Mouse (Mus musculus) cerebellum, postnatal 36 days (tissue): ENCODE measurements around the gene Baiap2.

Experiments
- DNase-seq, 2 experiments: peaks; one replicate each; pipeline ENCODE4 v3.0.0; 2021 to 2022; ENCODE audit warnings: mixed read lengths in 2 of 2

Gene Baiap2

GRCm38 (mm10) chr11:119948305-119948704 is 5.7 kb downstream of the Baiap2 start:
- no peak for DNase-seq

GRCm38 (mm10) chr11:119948803-119949202 is 6.2 kb downstream of the Baiap2 start:
- DNase-seq: peak; percentile 37

DNA sequence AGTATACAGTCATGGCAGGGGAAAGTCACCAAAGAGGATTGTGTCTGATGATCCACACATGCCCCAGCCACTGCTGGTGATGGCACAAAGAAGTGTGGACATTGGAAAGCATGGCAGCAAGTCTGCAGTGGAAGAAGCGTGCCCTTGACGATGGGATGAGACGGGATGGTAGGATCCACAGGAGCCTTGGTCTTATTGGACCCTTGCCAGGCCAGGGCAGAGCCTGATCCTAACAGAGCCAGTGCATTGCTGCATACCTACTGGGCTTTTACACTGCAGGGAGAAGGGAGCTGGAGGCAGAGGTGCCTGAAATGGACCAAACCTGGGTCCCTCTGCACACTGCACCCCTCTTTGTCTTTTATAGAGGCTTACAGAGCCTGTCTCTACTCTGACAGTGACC is 8.0 kb downstream of the Baiap2 start:
- no peak for DNase-seq

GRCm38 (mm10) chr11:119951326-119951725 is 8.8 kb downstream of the Baiap2 start:
- no peak for DNase-seq

DNA sequence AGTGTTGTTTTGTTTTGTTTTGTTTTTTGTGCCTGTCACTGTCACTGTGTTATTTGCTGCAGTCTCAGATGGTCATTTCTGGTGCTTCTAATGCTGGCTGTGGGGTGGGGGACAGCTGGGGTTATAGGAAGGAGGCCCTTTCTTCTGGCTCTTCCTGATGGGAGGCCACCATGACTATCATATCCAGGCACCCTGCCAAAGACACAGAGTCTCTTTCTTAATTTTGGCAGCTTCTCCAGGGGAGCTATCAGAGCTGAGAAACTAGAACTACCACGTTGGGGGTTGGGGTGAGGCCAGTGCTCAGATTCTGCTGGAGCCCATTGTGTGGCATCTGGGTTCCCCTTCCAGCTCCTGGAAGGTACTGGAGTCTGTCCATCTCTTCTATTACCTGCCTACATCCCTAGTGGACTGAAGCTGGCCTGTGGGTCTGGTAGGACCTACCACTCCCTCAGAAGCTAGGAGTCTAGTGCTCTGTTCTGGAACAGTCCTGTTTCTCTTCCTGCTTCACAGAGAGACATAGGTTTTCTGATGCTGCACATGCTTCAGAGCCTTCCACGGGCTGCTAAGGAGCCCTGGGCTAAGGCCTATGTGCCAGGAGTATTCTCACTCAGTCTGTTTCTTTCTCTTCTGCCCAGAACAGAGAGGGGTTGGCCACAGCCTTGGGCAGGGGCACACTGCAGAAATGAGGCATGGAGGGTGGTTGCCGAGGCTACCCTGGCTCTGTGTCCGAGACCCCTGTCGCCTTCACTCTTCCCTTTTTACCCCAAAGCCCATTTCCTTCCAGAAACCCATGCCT is 10.1 kb downstream of the Baiap2 start:
- no peak for DNase-seq

DNA sequence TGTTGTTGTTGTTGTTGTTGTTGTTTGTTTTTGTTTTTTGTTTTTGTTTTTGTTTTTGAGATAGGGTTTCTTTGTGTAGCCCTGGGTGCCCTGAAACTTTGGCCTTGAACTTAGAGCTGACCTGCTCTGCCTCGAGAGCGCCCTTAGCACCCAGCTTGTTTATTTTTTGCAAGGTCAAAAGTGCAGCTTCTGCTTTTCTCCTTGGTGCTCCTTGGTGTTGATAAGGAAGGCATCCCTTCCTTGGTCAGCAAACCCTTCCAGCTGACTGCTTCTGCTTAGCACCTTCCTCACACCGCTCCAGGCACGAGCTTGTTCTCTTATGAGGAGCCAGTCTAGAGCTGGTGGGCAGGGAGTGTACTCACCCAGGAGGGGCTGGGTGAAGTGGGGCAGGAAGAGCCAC is 11.7 kb downstream of the Baiap2 start:
- DNase-seq: no peak

- DNase-seq: peak in 1 of 2 experiments; percentile 34
These were observed 12.3 kb downstream of the Baiap2 start for GRCm38 (mm10) chr11:119954749-119955337.

- DNase-seq: no peak
These were observed 12.9 kb downstream of the Baiap2 start for GRCm38 (mm10) chr11:119955432-119955831.

DNA sequence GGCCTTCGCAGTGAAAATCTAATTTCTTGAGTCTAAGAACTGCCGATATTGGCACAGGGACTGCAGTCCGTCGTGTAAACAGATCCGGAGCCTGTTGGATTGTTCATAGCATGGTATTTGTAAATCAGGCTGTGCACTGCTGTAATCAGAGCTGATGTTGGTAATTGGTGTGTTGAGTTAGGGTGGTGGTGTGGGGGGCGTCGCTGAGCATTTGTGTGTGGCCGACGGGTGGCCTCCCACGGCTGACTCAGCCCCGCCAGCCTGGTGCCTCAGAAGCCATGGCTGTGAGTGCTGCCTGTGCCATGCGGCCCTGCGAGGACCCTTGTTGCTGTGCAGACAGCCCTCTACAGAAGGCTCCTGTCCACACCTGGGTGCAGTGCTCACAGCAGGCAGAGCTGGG is 14.0 kb downstream of the Baiap2 start:
- no peak for DNase-seq

DNA sequence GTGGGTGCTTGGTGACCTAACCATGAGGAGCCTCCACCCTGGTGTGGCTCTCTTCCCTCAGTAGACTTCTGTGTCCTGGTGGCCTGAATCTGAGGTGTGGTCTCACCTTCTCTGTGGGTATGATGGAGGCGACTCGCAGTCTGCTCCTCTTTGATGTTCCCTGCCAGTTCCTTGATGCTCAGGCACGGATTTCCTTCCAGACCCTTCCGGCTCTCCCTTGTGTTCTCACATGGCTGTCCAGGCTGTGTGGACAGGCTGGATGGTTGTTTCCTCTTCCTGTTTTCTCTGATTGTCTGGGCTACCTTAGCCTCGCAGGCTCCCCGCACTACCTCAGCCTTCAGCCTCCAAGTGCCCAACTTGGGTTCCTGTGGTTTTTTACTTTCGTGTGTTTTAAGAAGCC is 16.3 kb downstream of the Baiap2 start:
- DNase-seq: no peak

DNA sequence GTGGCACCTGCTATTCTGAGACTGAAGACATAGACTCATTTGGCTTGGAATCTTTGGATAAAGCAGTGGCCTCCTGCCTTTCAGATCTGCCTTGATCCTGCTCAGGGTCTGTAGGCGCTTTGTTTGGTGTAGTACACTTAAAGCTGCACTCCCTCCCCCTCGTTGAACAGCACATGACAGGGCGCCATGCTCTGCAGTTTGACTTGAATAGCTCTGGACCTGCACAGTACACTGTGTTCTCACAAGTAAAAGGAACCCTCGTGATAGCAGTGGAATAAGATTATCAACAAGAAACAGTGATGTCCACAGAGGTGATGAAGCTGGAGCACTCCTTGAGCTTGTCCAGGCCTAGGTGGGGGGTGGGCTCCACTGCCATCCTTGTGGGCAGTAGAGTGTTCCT is 17.2 kb downstream of the Baiap2 start:
- no peak for DNase-seq

DNA sequence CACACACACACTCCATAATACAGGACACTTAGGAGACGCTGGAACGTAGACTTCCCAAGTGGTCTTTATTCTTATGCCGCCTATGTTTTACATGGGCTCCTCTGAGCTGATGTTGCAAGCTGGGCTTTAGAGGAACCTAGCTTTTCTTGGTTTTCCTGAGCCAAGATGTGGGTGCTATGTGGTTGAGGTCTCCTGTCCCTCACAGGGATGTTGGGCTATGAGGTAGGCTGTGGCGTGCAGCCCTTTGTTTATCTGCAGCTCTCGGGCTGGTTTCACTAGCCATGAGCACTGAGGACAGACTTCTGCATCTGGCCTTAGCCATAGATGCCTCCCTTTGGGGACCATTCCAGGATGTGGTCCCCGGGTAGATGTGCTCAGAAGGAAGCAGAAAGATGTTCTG is 18.1 kb downstream of the Baiap2 start:
- DNase-seq: no peak

- no peak for DNase-seq
These were observed 18.9 kb downstream of the Baiap2 start for GRCm38 (mm10) chr11:119961511-119961910.

- no peak for DNase-seq
These were observed 22.5 kb downstream of the Baiap2 start for GRCm38 (mm10) chr11:119965053-119965452.

GRCm38 (mm10) chr11:119966294-119966693 is 23.7 kb downstream of the Baiap2 start:
- no peak for DNase-seq

- DNase-seq: no peak
These were observed 24.8 kb downstream of the Baiap2 start for GRCm38 (mm10) chr11:119967401-119967800.

- no peak for DNase-seq
These were observed 25.3 kb downstream of the Baiap2 start for GRCm38 (mm10) chr11:119967892-119968291.

DNA sequence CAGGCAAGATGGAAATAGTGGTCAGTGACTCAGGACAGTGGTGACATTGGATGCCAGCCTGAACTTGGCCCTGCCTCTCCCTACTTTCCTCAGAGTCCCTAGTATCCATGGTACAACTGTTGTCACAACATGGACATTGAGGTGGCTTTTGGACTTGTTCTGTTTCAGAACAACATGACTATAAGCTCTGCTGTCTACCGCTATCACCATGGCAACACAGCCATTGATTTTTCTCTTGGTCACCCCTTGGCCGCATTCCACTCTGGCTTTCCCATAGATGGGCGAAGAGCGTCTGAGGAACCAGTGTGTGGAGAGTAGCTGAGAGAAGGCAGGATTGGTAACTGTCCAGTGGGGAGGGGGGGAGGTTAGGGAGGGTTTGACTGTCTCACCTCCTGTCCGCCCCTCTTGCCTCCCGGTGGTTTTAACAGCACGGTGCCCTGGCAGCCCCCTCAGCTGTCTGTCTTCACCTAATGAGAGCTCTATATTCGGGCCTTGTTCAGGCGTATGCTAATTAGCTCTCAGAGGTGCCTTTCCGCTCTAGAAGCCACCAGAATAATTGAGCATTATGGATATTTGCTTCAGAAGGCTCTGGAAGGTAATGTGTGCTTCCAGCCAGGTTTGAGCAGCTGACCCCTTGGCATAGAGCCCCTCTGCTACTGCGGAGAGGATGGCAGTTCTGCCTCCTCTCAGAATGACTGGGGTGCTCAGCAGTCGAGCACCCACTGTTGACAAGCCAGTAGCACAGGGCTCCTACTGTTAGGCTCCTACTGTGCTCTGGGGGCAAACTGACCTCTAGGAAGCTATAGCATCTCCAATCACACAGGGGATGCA is 27.7 kb downstream of the Baiap2 start:
- DNase-seq: no peak

GRCm38 (mm10) chr11:119973789-119974188 is 31.2 kb downstream of the Baiap2 start:
- no peak for DNase-seq

GRCm38 (mm10) chr11:119975739-119976501 is 33.4 kb downstream of the Baiap2 start:
- no peak for DNase-seq

- no peak for DNase-seq
These were observed 36.1 kb downstream of the Baiap2 start for GRCm38 (mm10) chr11:119978701-119979100.

DNA sequence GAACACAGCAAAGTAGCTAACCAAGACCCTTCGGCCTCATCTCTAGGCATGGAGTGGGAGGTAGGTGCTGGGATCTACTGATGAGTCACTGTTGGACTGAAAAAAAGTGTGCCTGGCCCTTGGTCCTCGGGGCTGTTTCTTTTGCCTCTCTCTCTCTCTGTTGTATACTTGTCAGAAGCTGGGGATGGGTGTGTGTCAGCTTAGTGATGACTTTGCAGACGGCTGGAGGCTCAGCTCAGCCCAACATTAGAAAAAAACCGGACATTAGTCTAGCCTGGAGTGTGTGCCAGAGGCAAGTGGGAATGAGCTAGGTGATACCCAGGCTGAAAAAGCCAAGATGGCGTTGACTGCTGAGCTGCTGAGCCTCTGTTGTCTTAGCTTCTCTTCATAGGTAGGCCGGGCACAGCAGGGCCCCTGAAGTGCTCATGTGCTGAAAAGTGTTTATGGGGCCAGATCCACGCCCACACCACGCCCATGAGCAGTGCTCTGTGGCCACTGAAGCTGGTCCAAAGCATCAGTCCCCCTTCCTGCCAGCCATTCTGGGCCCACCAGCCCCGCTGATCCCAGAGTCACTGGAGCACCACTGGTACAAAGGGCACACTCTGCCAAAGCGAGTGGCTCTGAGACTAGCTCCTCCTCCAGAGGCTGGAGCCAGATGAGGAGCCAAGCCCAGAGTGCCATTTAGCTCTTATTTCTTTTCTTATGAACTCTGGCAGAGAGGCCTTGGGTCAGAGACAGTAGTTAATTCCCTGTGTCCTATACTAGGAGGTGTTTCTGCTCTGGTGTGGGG is 37.2 kb downstream of the Baiap2 start:
- no peak for DNase-seq
